Mouse (Mus musculus): Measurements from ENCODE around the gene Qdpr.

GRCm38 (mm10) chr5:45497564-45497963 is 47.5 kb upstream of the Qdpr start:
- TF ChIP-seq CTCF (conservative IDR thresholded peaks at IDR 0.05; ENCODE audit: insufficient read depth, insufficient read length, low read depth, low read length) (no peak), POLR2A (IDR thresholded peaks at IDR 0.05; ENCODE audit: low read depth, low read length) (no peak)
